Comparison of ENCODE assay signal across 9 mouse cellular contexts in the genomic region with DNA sequence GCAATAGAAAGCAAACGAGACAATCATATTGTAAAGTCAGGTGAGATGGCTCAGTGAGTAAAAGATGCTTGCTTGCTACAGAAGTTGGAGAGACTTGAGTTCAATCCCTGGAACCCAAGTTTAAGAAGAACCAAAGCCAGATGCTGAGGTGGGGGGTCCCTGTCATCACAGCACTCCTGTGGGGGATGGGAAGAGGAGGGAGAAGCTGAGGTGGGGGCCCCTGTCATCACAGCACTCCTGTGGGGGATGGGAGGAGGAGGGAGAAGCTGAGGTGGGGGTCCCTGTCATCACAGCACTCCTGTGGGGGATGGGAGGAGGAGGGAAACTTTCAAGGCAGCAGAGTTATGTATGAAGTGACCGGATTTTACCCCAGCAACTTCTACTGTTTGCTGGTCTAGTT. TPM values are rescaled to one million over a fixed set of nuclear protein-coding genes. Genes with fewer than 3 reads are reported as not detected.
DNase-seq lines count a peak whose midpoint lies in the region; ATAC-seq lines count a peak whose summit lies in the region.
"Had no signal": no experiment of that assay in that cellular context is flagged by ENCODE, and none has a peak within 500 bp of the region (broad histone marks: within the 10 kb centered on the region; RNA-seq: fewer than 3 reads in every experiment).

No protein-coding gene starts in this region.

- H3K4me1 ChIP-seq in heart, embryonic 13.5 days = peaks cover 25% of the 10 kb centered on the region
- H3K4me1 ChIP-seq in midbrain, embryonic 10.5 days = peaks cover 14% of the 10 kb centered on the region
- peaks cover 8% of the 10 kb centered on the region for H3K4me1 ChIP-seq in midbrain, embryonic 11.5 days (ENCODE audit: control insufficient read depth, insufficient read depth, low read length)
- H3K4me1 ChIP-seq in hindbrain, embryonic 15.5 days (replicated peaks) = peaks cover 18% of the 10 kb centered on the region; the same call in 1 of the 2 replicates

- peak overlapping the region; percentile 83; the same call in 1 of the 2 replicates for H3K27ac ChIP-seq in heart, embryonic 13.5 days (replicated peaks)
- H3K27ac ChIP-seq in midbrain, embryonic 10.5 days (replicated peaks) = peak overlapping the region; percentile 73; the same call in 1 of the 2 replicates
- no peak overlapping the region for H3K27ac ChIP-seq in midbrain, embryonic 11.5 days (ENCODE audit: low read depth, low read length)
- peak overlapping the region; percentile 75 for H3K27ac ChIP-seq in hindbrain, embryonic 15.5 days (replicated peaks)
- H3K27ac ChIP-seq: limb, embryonic 13.5 days had no signal

- H3K9me3 ChIP-seq in heart, embryonic 13.5 days = no peaks in the 10 kb centered on the region
- no peaks in the 10 kb centered on the region for H3K9me3 ChIP-seq in midbrain, embryonic 10.5 days (replicated peaks)
- no peaks in the 10 kb centered on the region for H3K9me3 ChIP-seq in midbrain, embryonic 11.5 days (ENCODE audit: control insufficient read depth, low read length)
- no peaks in the 10 kb centered on the region for H3K9me3 ChIP-seq in hindbrain, embryonic 15.5 days
- H3K9me3 ChIP-seq: limb, embryonic 13.5 days had no signal

- 40% methylated on average over 2 of the region's 2 CpGs for WGBS in heart, embryonic 13.5 days
- 47% methylated on average over 2 of the region's 2 CpGs for WGBS in midbrain, embryonic 10.5 days
- 58% methylated on average over 2 of the region's 2 CpGs for WGBS in midbrain, embryonic 11.5 days
- 53% methylated on average over 2 of the region's 2 CpGs for WGBS in hindbrain, embryonic 15.5 days

- H3K36me3 ChIP-seq in heart, embryonic 13.5 days = no peaks in the 10 kb centered on the region
- no peaks in the 10 kb centered on the region for H3K36me3 ChIP-seq in midbrain, embryonic 10.5 days
- no peaks in the 10 kb centered on the region for H3K36me3 ChIP-seq in midbrain, embryonic 11.5 days (ENCODE audit: control insufficient read depth, insufficient read depth, low read length)
- no peaks in the 10 kb centered on the region for H3K36me3 ChIP-seq in hindbrain, embryonic 15.5 days
- H3K36me3 ChIP-seq: limb, embryonic 13.5 days had no signal

- peak overlapping the region; percentile 74 for H3K4me2 ChIP-seq in heart, embryonic 13.5 days
- no peak overlapping the region; the same call in 1 of the 2 replicates for H3K4me2 ChIP-seq in midbrain, embryonic 11.5 days
- peak overlapping the region; percentile 52 for H3K4me2 ChIP-seq in hindbrain, embryonic 15.5 days

- H3K4me3 ChIP-seq in heart, embryonic 13.5 days = peak overlapping the region; percentile 52; the same call in 1 of the 2 replicates
- H3K4me3 ChIP-seq in midbrain, embryonic 10.5 days = peak overlapping the region; percentile 47; the same call in 1 of the 2 replicates
- H3K4me3 ChIP-seq in midbrain, embryonic 11.5 days (ENCODE audit: low read depth, low read length) = no peak overlapping the region
- H3K4me3 ChIP-seq in hindbrain, embryonic 15.5 days = no peak overlapping the region; the same call in 1 of the 2 replicates

- H3K27me3 ChIP-seq in heart, embryonic 13.5 days (replicated peaks) = no peaks in the 10 kb centered on the region
- peaks cover 6% of the 10 kb centered on the region; the same call in 1 of the 2 replicates for H3K27me3 ChIP-seq in midbrain, embryonic 10.5 days (ENCODE audit: low read depth, poor library complexity, severe bottlenecking)
- no peaks in the 10 kb centered on the region for H3K27me3 ChIP-seq in midbrain, embryonic 11.5 days (ENCODE audit: control insufficient read depth, insufficient read depth, low read length)
- H3K27me3 ChIP-seq in hindbrain, embryonic 15.5 days = no peaks in the 10 kb centered on the region
- H3K27me3 ChIP-seq: limb, embryonic 13.5 days had no signal

- peak overlapping the region; percentile 76 for H3K9ac ChIP-seq in heart, embryonic 13.5 days
- H3K9ac ChIP-seq in midbrain, embryonic 11.5 days (ENCODE audit: low read length) = no peak overlapping the region
- H3K9ac ChIP-seq in hindbrain, embryonic 15.5 days = no peak overlapping the region

- no peak for DNase-seq in heart, adult 9 months (ENCODE audit: low spot score in 2 of 2)
- no peak for DNase-seq in midbrain, embryonic 10.5 days (ENCODE audit: low spot score)
- no peak for DNase-seq in midbrain, embryonic 11.5 days (ENCODE audit: low spot score, missing footprints)
- DNase-seq in testis, postnatal 14 days (ENCODE audit: low spot score) = no peak
- DNase-seq in MN1 (ENCODE audit: low spot score) = no peak
- DNase-seq: thymus, adult 18-20 months had no signal

- no peak for ATAC-seq in heart, embryonic 13.5 days (ENCODE audit: extremely low read depth, insufficient number of reproducible peaks, low FRiP score, low TSS enrichment)
- ATAC-seq in midbrain, embryonic 11.5 days (ENCODE audit: low FRiP score) = no peak
- ATAC-seq in hindbrain, embryonic 15.5 days (ENCODE audit: low FRiP score, low read depth) = no peak

RNA-seq across cellular contexts. Expression of gene Dync1li1, which starts 15.0 kb away (rescaled TPM):
- polyA plus RNA-seq in heart, embryonic 13.5 days (2015; fragmentation: Nextera tagmentation; extraction: Ambion mirVana) = 74.5 and 78.4 TPM in 2 replicates
- 86.9 and 99.7 TPM in 2 replicates for polyA plus RNA-seq in midbrain, embryonic 10.5 days (2016; fragmentation: Nextera tagmentation; extraction: Ambion mirVana)
- polyA plus RNA-seq in midbrain, embryonic 11.5 days (2014; fragmentation: Nextera tagmentation; extraction: Ambion mirVana) = 79.4 and 99.6 TPM in 2 replicates
- 139 and 140 TPM in 2 replicates for polyA plus RNA-seq in hindbrain, embryonic 15.5 days (2015; fragmentation: Nextera tagmentation; extraction: Ambion mirVana)

RNA-seq across cellular contexts. Expression of gene Cnot10, which starts 33.6 kb away (rescaled TPM):
- polyA plus RNA-seq in heart, embryonic 13.5 days (2015; fragmentation: Nextera tagmentation; extraction: Ambion mirVana) = 35.1 and 36.4 TPM in 2 replicates
- polyA plus RNA-seq in midbrain, embryonic 10.5 days (2016; fragmentation: Nextera tagmentation; extraction: Ambion mirVana) = 71.9 and 72.7 TPM in 2 replicates
- polyA plus RNA-seq in midbrain, embryonic 11.5 days (2014; fragmentation: Nextera tagmentation; extraction: Ambion mirVana) = 67.4 and 69.3 TPM in 2 replicates
- polyA plus RNA-seq in hindbrain, embryonic 15.5 days (2015; fragmentation: Nextera tagmentation; extraction: Ambion mirVana) = 50.2 and 53.2 TPM in 2 replicates

RNA-seq across cellular contexts. Expression of gene Cmtm6, which starts 57.3 kb away (rescaled TPM):
- polyA plus RNA-seq in heart, embryonic 13.5 days (2015; fragmentation: Nextera tagmentation; extraction: Ambion mirVana) = 34.6 and 37.5 TPM in 2 replicates
- 27.1 and 27.2 TPM in 2 replicates for polyA plus RNA-seq in midbrain, embryonic 10.5 days (2016; fragmentation: Nextera tagmentation; extraction: Ambion mirVana)
- polyA plus RNA-seq in midbrain, embryonic 11.5 days (2014; fragmentation: Nextera tagmentation; extraction: Ambion mirVana) = 26.0 and 26.1 TPM in 2 replicates
- polyA plus RNA-seq in hindbrain, embryonic 15.5 days (2015; fragmentation: Nextera tagmentation; extraction: Ambion mirVana) = 18.0 and 20.9 TPM in 2 replicates

Comparison
In these comparisons a context has a peak if more than half of its experiments do, and no peak if none do; other contexts are left out.
1. H3K4me3 ChIP-seq: peak in heart, embryonic 13.5 days (single experiment) and midbrain, embryonic 10.5 days (single experiment); none in midbrain, embryonic 11.5 days (single experiment) and hindbrain, embryonic 15.5 days (single experiment).